Mouse (Mus musculus) adrenal gland, postnatal 36 days (tissue): Measurements from ENCODE around the gene F2rl1. TPM values are rescaled to one million over a fixed set of nuclear protein-coding genes. Genes with fewer than 3 reads are reported as not detected.
A peak's percentile ranks its signal among the peaks of the same experiment; 100 is the strongest.
"Not testable (repeated sequence)": the region's sequence is repeated elsewhere in the genome, so short reads cannot be mapped to it uniquely, and the experiment has no call there.

ENCODE experiments used
- DNase-seq, 2 experiments: peaks; one replicate each; pipeline ENCODE4 v3.0.0; 2021; ENCODE audit warnings: mixed read lengths in 1 of 2
- total RNA-seq, 2 experiments: library from RNA; stranded (reverse); gene quantifications; 2 replicates each; pipeline ENCODE4 v1.2.3; 2021

F2rl1 gene
- total RNA-seq, 2 experiments from 2014 or later: 0.10 to 0.20 TPM

DNA sequence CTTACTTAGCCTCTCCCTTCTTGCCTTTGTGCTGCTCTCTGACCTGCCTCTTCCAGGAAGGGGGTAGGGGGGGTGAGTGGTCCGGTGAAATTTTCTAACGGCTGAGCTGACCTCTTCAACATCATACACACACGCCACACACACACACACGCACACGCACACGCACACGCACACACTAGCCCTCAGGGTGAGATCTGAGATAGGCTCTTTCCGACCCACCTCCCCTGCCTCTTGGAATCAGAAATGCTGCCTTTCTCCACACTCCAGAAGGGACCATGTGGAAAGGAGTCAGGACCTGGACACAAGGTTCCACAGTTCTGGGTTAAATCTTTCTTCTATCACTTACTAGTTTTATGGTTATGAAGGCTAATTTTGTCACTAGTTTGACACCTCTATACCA is 8.6 kb upstream of the F2rl1 start:
- no peak for DNase-seq

DNA sequence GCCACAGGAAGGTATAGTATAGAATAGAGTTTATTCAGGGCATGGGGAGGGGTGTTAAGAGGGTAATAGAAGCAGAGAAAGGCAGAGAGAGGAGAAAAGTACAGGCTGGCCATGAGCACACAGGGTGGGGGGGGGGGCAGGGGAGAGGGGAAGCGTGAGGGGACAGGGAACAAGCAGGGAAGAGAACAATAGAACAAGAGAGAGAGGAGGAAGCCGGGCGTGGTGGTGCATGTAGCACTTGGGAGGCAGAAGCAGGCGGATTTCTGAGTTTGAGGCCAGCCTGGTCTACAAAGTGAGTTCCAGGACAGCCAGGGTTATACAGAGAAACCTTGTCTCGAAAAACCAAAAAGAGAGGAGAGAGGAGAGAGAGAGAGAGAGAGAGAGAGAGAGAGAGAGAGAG is 8.1 kb upstream of the F2rl1 start:
- not testable (repeated sequence) for DNase-seq

GRCm38 (mm10) chr13:95531273-95532045 is 6.4 kb upstream of the F2rl1 start:
- DNase-seq: no peak

GRCm38 (mm10) chr13:95529246-95529645 is 4.2 kb upstream of the F2rl1 start:
- no peak for DNase-seq

- DNase-seq: no peak
These were observed 678 bp downstream of the F2rl1 start for GRCm38 (mm10) chr13:95524424-95524673.

GRCm38 (mm10) chr13:95523659-95524423 is 1.2 kb downstream of the F2rl1 start:
- peak; percentile 53 to 70 for DNase-seq

DNA sequence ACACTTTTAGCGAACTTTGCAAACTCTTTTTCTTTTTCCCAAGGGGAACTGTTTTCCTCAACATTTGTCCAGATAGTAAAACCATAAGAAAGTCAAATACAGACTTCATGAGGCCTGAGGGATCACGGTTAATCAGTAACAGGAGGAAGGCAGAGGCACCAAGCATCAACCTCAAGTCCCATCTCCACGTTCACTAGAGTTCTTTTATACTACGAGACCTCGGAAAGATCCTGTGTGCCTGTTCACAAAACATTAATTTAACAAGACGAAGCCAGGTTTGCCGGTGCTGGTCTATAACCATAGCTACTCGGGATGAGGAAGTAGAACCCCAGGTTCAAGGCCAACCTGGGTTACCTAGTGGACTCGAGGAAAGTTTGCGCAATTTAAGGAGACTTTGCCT is 2.9 kb downstream of the F2rl1 start:
- DNase-seq: no peak

DNA sequence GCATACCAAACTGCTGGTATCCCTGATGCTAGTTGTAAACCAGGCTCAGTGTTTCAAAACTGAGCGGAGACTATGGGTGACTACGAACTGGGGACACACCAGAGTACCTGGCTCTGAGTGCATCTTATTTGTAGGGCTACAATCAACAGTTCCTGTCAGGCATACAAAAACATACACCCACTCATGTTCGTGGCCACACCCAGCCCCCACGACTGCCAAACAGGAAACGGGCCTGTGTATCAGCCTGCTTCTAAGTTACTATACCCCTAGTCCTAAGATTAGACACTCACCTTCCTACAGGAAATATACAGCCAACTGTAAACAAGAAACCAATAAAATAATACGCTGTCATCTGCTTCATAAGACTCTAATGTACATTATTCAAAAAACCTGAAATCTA is 4.0 kb downstream of the F2rl1 start:
- no peak for DNase-seq

DNA sequence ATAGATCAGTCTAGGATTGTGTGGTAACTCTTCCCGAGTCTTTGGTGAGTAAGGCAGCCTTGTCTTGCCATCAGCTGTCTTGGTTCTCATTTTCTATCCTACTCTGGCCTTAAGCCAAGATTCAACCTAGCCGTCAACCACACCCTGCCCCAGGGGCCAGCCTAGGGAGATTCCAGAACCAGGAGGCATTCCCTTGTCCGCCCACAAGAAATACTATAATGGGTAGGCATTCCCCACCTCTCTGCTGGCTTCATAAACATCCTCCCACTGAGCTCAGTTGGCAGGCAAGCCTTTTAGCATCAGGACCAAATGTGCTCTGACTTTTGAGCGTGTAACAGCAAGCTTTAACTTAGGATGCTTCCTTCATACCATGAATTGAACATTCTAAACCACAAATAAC is 10.3 kb downstream of the F2rl1 start:
- no peak for DNase-seq

DNA sequence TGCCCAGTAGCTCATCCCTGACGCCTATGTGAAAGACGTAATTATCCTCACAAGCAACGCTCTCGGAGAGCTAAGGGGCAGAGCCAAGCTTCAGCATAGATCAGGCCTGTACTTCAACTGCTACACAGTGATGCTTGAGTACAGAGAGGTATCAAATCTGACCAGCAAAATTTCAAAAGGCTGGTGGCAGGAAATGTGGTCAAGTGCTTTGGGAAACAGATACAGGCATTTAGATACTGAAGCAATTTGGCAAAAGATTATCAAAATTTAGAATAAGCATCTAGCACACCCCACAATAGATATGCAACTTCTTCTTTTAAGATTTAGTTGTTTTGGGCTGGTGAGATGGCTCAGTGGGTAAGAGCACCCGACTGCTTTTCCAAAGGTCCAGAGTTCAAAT is 15.0 kb downstream of the F2rl1 start:
- no peak for DNase-seq

DNA sequence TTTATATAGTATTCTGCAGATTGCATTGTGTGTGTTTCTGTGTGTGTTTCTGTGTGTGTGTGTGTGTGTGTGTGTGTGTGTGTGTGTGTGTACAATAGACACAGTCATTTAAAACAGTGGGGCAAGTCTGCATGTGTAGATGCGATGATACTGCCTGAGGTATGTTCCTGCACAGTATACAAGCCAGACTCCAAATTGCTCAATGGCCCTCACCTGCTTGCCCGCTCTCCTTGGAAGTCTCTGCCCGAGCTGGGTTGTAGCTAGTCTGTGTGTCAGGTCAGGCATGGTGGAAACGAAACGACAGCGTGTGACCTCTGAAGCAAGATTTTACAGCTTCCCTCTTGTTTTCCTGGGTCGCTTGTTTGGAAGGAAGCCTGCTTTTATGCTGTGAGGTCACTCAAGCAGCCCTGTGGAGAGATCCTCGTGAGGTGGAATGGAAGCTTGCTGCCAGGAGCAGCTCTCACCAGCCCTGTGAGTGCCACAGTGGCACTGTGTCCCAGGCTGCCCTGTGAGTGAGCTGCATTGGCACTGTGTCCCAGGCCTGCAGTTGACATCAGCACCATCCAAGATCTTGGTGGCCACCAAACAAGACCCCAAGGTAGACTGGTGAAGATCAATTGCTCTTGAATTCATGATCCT is 21.6 kb downstream of the F2rl1 start:
- no peak for DNase-seq

DNA sequence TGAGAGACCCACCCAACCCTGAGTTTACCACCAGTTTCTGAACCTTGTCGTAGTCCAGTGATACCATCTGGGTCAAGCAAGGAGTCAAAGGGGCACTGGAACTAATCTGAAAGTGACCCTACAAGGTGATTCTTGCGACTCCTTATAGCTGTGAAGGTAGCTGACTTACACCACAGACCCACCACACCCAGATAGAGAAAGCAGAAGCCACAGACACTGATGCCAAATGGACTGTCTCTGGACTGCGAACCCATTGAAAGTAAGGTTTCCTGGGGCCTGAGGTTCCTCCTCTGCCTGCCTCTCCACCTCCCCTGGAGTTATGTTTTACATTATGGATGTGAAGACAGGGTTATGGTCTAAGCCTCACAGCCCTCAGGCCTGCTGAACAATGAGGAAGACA is 28.4 kb downstream of the F2rl1 start:
- DNase-seq: no peak

GRCm38 (mm10) chr13:95494812-95495211 is 30.2 kb downstream of the F2rl1 start:
- no peak for DNase-seq

GRCm38 (mm10) chr13:95493296-95493695 is 31.7 kb downstream of the F2rl1 start:
- no peak for DNase-seq

DNA sequence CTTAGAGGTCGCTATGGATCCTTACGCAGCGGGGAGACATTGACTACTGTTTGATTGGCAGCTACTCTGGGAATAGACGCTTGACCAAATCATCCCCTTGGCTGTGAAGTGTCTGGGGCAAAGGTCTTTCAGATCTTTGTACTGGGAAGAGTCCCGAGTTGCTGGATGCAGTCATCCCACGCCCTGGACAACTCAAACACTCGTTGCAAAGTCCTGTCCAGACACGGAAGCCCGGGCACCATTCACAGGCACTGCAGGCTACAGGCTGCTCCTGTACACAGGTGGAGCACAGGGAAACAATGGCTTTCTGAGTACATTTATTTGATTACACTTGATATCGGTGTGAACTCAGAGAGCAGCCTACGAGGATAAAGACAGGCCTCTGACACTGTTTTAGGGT is 33.7 kb downstream of the F2rl1 start:
- DNase-seq: no peak

- no peak for DNase-seq
These were observed 40.4 kb downstream of the F2rl1 start for GRCm38 (mm10) chr13:95484664-95485063.

DNA sequence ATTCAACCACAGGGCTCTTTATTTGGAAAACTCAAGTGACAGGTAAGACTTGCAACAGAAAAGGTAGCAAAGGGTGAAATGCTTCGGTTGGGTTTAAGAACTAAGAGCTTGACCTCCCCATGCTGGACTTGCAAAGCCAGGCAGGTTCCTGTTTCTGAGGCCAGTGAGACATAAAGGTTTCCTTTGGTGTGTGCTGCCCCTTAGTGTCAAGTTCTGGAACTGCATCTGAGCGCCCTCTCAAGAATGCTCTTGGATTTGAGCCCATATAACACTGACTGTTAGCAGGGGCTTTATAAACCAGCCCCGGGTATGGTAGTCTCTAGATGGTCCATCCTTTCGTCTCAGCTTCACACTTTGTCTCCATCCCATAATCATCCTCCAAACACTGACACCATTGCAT is 43.6 kb downstream of the F2rl1 start:
- DNase-seq: peak; percentile 74 to 78

- no peak for DNase-seq
These were observed 46.2 kb downstream of the F2rl1 start, which contains the start of gene S100z for GRCm38 (mm10) chr13:95478671-95479413. TSS of gene S100z (minus strand) at chr13:95478721.

DNA sequence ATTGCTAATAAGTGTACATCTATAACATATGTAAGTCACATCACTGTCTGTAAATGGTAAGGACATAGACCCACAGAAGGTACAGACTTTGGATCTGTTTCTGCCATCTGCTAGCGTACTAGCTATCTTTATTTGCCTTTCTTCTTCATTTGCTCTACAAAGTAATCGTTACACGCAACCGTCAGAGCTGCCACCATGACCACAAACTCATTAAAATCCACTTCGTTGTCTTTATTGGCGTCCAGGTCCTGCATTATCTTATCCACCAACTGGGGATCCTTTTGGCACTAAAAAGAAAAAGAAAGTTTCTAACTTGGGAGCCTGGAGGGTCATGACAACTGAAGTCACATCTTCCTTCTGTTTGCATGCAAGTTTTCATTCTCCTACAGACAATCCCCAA is 47.9 kb downstream of the F2rl1 start:
- no peak for DNase-seq

GRCm38 (mm10) chr13:95475124-95475523 is 49.9 kb downstream of the F2rl1 start:
- no peak for DNase-seq

- no peak for DNase-seq
These were observed 50.7 kb downstream of the F2rl1 start for GRCm38 (mm10) chr13:95474294-95474693.

DNA sequence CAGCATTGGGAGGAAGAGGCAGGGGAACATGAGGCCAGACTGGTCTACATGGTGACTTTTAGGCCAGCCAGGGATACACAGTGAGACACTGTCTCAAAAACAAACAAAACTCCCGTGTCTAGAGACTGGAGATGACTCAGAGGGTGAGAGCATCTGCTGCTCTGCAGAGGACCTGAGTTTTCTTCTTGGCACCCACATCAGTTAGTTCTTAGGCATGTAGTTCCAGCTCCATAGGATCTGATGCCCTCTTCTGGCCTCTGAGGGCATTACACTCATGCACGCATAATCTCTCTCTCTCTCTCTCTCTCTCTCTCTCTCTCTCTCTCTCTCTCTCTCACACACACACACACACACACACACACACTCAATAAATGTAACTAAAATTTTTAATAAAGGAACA is 54.1 kb downstream of the F2rl1 start:
- peak; percentile 11 to 28 for DNase-seq
